Mouse (Mus musculus) limb, embryonic 13.5 days (tissue): ENCODE measurements around the gene Olfr1185-ps1. TPM values are rescaled to one million over a fixed set of nuclear protein-coding genes. Genes with fewer than 3 reads are reported as not detected.
"Not testable (repeated sequence)": the region's sequence is repeated elsewhere in the genome, so short reads cannot be mapped to it uniquely, and the experiment has no call there.

Experiments
- ATAC-seq: fragments of 200-750 bp; cut with Nextera tagmentation; 2 replicates; pipeline ENCODE4 v1.8.0; 2017; ENCODE audit warnings: low read depth, moderate number of reproducible peaks, moderate TSS enrichment; ENCODE audit not compliant: low FRiP score
- H3K27ac ChIP-seq: fragments of 300-500 bp; sonication (generic); 2 replicates; pipeline ENCODE4 v1.5.1; 2015; ENCODE audit warnings: inconsistent platforms, mild to moderate bottlenecking, moderate library complexity
- H3K27me3 ChIP-seq: fragments of 300-500 bp; sonication (generic); 2 replicates; pipeline ENCODE4 v1.6.1; 2015; ENCODE audit warnings: mild to moderate bottlenecking, inconsistent platforms
- H3K36me3 ChIP-seq: fragments of 300-500 bp; sonication (generic); 2 replicates; pipeline ENCODE4 v1.6.1; 2015; ENCODE audit warnings: inconsistent platforms, mild to moderate bottlenecking, moderate library complexity
- H3K4me1 ChIP-seq: fragments of 300-500 bp; sonication (generic); 2 replicates; pipeline ENCODE4 v1.6.1; 2015; ENCODE audit warnings: inconsistent platforms
- H3K4me2 ChIP-seq: fragments of 300-500 bp; sonication (generic); replicated peaks from 2 replicates; pipeline ENCODE4 v1.6.1; 2015; ENCODE audit warnings: inconsistent platforms, mild to moderate bottlenecking, moderate library complexity
- H3K4me3 ChIP-seq: fragments of 300-500 bp; sonication (generic); 2 replicates; pipeline ENCODE4 v1.5.1; 2015; ENCODE audit warnings: moderate library complexity, mild to moderate bottlenecking, inconsistent platforms
- H3K9ac ChIP-seq: fragments of 300-500 bp; sonication (generic); 2 replicates; pipeline ENCODE4 v1.6.1; 2015; ENCODE audit warnings: mild to moderate bottlenecking, inconsistent platforms
- H3K9me3 ChIP-seq: fragments of 300-500 bp; sonication (generic); 2 replicates; pipeline ENCODE4 v1.6.1; 2016; ENCODE audit warnings: inconsistent platforms
- WGBS: fragments of 180-500 bp; shearing (Covaris S2); methylation state at CpG from one replicate; pipeline ENCODE4 v1.1.7; 2015; 5-methylcytosine and 5-hydroxymethylcytosine counted together
- polyA plus RNA-seq: library from polyadenylated mRNA; unstranded; fragments of >200 nt; fragmentation: Nextera tagmentation; extraction: Ambion mirVana; gene quantifications from 2 replicates; pipeline ENCODE4 v1.2.1, GENCODE M21; 2015

Gene Olfr1185-ps1
- not detected in 2 replicates for polyA plus RNA-seq

DNA sequence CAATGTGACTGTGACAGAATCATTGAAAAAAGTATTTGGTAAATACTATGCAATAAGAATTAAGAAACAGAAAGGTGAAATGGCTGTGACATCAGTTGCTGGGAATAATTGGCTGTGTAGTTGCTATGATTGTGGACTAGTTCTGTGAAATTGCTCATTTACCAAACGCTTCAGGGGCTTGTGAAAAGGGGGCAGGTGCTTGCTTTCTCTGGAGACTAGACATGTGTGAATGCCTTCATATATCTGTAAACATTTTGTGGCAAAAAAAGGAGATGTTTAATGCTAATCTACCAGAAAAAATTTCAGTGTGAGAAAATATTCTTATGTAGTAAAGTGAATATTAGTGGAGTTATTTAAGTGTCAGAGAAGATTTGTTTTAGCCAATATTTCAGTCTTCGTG, at the start of gene Olfr1185-ps1:
Olfr1185-ps1 (plus strand) TSS at position 301 of the 400 bp plus-strand sequence.
- Histone ChIP-seq H3K4me1 (no peaks in the 10 kb centered on the region), H3K27me3 (no peaks in the 10 kb centered on the region), H3K9me3 (no peaks in the 10 kb centered on the region), H3K27ac (no peak within 1 kb of the TSS), H3K9ac (no peak within 1 kb of the TSS), H3K4me3 (no peak within 1 kb of the TSS), H3K36me3 (no peaks in the 10 kb centered on the region), H3K4me2 (no peak within 1 kb of the TSS)
- 72% methylated on average over 2 of the region's 2 CpGs for WGBS
- ATAC-seq = no peak

DNA sequence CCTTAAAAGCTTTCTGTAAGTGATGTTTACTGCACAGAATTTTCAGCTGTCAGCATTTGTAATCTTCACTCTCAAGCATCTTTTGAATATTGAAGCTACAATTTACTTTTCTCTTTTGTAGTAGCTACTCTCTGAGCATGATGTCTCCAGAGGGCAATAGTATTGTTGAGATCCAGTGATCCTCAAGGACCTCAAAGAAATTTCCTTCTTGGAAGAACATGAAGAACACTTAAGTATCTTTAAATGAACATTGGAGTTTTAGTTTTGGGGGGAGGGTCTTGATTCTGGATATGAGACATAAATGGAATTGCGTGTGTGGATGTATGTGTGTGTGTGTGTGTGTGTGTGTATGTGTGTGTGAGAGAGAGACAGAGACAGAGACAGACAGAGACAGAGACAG, 44.1 kb upstream of the Olfr1185-ps1 start, which contains the start of gene Gm13757:
Gm13757 (minus strand) TSS at position 101 of the 400 bp plus-strand sequence.
- no peak for ATAC-seq
- no peak within 1 kb of the TSS for H3K4me2 ChIP-seq
- H3K4me3 ChIP-seq = no peak within 1 kb of the TSS
- no peak within 1 kb of the TSS for H3K9ac ChIP-seq
- H3K9me3 ChIP-seq = no peaks in the 10 kb centered on the region
- 86% methylated on average over 1 of the region's 1 CpGs for WGBS
- H3K27me3 ChIP-seq = no peaks in the 10 kb centered on the region
- no peaks in the 10 kb centered on the region for H3K4me1 ChIP-seq
- H3K36me3 ChIP-seq = no peaks in the 10 kb centered on the region
- H3K27ac ChIP-seq = no peak within 1 kb of the TSS

DNA sequence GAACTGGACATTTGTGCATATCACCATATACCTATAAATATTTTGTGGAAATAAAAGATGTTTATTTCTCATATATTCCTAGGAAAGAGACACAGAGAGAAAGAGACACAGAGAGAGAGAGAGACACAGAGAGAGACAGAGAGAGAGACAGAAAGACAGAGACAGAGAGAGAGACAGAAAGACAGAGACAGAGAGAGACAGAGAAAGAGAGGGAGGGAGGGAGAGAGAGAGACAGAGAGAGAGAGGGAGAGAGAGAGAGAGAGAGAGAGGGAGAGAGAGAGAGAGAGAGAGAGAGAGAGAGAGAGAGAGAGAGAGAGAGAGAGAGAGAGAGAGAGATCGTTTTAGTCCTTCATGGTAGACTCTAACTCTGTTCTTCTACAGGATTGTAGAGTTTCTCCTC, 38.6 kb upstream of the Olfr1185-ps1 start, which contains the start of gene Olfr1183:
Olfr1183 (plus strand) TSS at position 301 of the 400 bp plus-strand sequence.
- not testable (repeated sequence) for H3K27ac ChIP-seq, H3K4me1 ChIP-seq, H3K4me3 ChIP-seq, H3K9ac ChIP-seq, ATAC-seq, H3K36me3 ChIP-seq, H3K4me2 ChIP-seq, H3K27me3 ChIP-seq, H3K9me3 ChIP-seq
- WGBS = 80% methylated on average over 1 of the region's 1 CpGs

DNA sequence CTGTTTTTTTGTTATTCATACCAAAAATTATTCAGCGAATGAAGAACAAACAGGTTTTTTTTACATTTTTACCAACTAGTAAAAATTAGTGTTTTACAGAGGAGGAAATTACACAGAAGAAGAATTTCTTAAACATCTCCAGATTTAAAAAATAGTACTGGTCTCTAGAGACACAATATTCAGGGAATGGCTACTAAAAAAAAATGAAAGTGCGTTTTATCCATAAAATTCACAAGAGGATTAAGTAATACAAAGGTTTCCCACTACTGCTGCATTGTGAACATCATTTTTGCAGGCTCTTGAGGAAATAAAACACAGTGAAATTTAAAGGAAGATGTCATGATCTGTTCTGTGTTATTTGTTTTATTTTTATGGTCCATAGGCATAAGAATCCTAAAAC, 9.8 kb upstream of the Olfr1185-ps1 start, which contains the start of gene Olfr1184:
Olfr1184 (plus strand) TSS at position 301 of the 400 bp plus-strand sequence.
- Histone ChIP-seq H3K4me1 (no peaks in the 10 kb centered on the region), H3K4me2 (no peak within 1 kb of the TSS), H3K27me3 (no peaks in the 10 kb centered on the region), H3K9me3 (no peaks in the 10 kb centered on the region), H3K4me3 (no peak within 1 kb of the TSS), H3K36me3 (no peaks in the 10 kb centered on the region), H3K9ac (no peak within 1 kb of the TSS), H3K27ac (no peak within 1 kb of the TSS)
- no peak for ATAC-seq
- WGBS = 81% methylated on average over 2 of the region's 2 CpGs

DNA sequence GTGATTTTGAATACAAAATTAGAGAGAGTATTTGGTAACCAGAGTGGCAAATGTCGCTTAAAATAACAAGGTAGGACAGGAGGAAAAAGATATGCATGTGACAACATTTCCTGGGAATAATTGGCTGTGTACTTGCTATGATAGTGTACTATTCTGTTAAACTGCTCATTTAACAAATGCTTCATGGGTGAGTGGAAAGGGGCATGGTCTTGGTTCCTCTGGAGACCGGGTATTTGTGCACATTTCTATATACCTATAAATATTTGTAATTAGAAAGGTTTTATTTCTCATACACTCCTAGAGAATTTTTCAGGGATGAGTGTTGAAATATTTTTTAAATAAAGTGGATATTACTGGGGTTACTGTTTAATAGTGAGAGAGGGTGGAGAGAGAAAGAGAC, 25.1 kb downstream of the Olfr1185-ps1 start, which contains the start of gene Olfr1186:
Olfr1186 (plus strand) TSS at position 301 of the 400 bp plus-strand sequence.
- no peaks in the 10 kb centered on the region for H3K27me3 ChIP-seq
- WGBS = 78% methylated on average over 2 of the region's 2 CpGs
- no peak within 1 kb of the TSS for H3K27ac ChIP-seq
- H3K9me3 ChIP-seq = no peaks in the 10 kb centered on the region
- no peak within 1 kb of the TSS for H3K9ac ChIP-seq
- H3K4me3 ChIP-seq = no peak within 1 kb of the TSS
- no peak within 1 kb of the TSS for H3K4me2 ChIP-seq
- no peaks in the 10 kb centered on the region for H3K36me3 ChIP-seq
- no peak for ATAC-seq
- no peaks in the 10 kb centered on the region for H3K4me1 ChIP-seq

DNA sequence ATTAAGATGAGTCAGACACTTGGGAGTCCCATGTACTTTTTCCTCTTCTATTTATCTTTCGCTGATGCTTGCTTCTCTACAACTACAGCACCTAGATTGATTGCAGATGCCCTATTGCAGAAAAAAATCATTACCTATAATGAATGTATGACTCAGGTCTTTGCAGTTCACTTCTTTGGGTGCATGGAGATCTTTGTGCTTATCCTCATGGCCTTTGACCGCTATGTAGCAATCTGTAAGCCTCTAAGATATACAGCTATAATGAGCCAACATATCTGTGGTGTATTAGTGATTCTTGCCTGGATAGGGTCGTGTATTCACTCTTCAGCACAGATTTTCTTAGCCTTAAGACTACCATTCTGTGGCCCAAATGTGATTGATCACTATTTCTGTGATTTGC, 32.6 kb downstream of the Olfr1185-ps1 start:
- no peak overlapping the region for H3K27ac ChIP-seq
- H3K4me3 ChIP-seq = no peak overlapping the region
- no peaks in the 10 kb centered on the region for H3K36me3 ChIP-seq
- no peaks in the 10 kb centered on the region for H3K4me1 ChIP-seq
- no peaks in the 10 kb centered on the region for H3K27me3 ChIP-seq
- no peak for ATAC-seq
- H3K9ac ChIP-seq = no peak overlapping the region
- H3K4me2 ChIP-seq = no peak overlapping the region
- H3K9me3 ChIP-seq = no peaks in the 10 kb centered on the region
- WGBS = 69% methylated on average over 3 of the region's 3 CpGs

Other genes starting within 250 kb of the Olfr1185-ps1 start
- not detected in 2 replicates for gene Olfr1173, start 213.4 kb upstream of the Olfr1185-ps1 start, polyA plus RNA-seq
- gene Olfr1174-ps, start 178.2 kb upstream of the Olfr1185-ps1 start, polyA plus RNA-seq = not detected in 2 replicates
- not detected in 2 replicates for gene Olfr1175-ps, start 166.1 kb upstream of the Olfr1185-ps1 start, polyA plus RNA-seq
- gene Olfr1176, start 156.6 kb upstream of the Olfr1185-ps1 start, polyA plus RNA-seq = not detected in 2 replicates
- not detected in 2 replicates for gene Olfr1177-ps, start 146.8 kb upstream of the Olfr1185-ps1 start, polyA plus RNA-seq
- gene Olfr1178, start 106.3 kb upstream of the Olfr1185-ps1 start, polyA plus RNA-seq = not detected in 2 replicates
- not detected in 2 replicates for gene Olfr1179, start 86.9 kb upstream of the Olfr1185-ps1 start, polyA plus RNA-seq
- gene Olfr1180, start 74.2 kb upstream of the Olfr1185-ps1 start, polyA plus RNA-seq = not detected in 2 replicates
- gene Olfr1181, start 67.1 kb upstream of the Olfr1185-ps1 start, polyA plus RNA-seq = not detected in 2 replicates
- not detected in 2 replicates for gene Gm13757, start 44.2 kb upstream of the Olfr1185-ps1 start, polyA plus RNA-seq
- not detected in 2 replicates for gene Olfr1183, start 38.5 kb upstream of the Olfr1185-ps1 start, polyA plus RNA-seq
- not detected in 2 replicates for gene Olfr1184, start 9.7 kb upstream of the Olfr1185-ps1 start, polyA plus RNA-seq
- not detected in 2 replicates for gene Olfr1186, start 25.2 kb downstream of the Olfr1185-ps1 start, polyA plus RNA-seq
- not detected in 2 replicates for gene Olfr1188, start 63.6 kb downstream of the Olfr1185-ps1 start, polyA plus RNA-seq
- gene Olfr1189, start 93.1 kb downstream of the Olfr1185-ps1 start, polyA plus RNA-seq = not detected in 2 replicates
- not detected in 2 replicates for gene Olfr1191-ps1, start 147.2 kb downstream of the Olfr1185-ps1 start, polyA plus RNA-seq
- not detected in 2 replicates for gene Olfr1192-ps1, start 155.2 kb downstream of the Olfr1185-ps1 start, polyA plus RNA-seq
- not detected in 2 replicates for gene Olfr1193, start 182.3 kb downstream of the Olfr1185-ps1 start, polyA plus RNA-seq
- gene Olfr1195, start 195.9 kb downstream of the Olfr1185-ps1 start, polyA plus RNA-seq = not detected in 2 replicates
- gene Olfr1196, start 211.3 kb downstream of the Olfr1185-ps1 start, polyA plus RNA-seq = not detected in 2 replicates
- not detected in 2 replicates for gene Olfr1197, start 239.0 kb downstream of the Olfr1185-ps1 start, polyA plus RNA-seq